Mouse (Mus musculus): ENCODE data around the gene Hook2. TPM values are rescaled to one million over a fixed set of nuclear protein-coding genes. Genes with fewer than 3 reads are reported as not detected.
A peak's percentile ranks its signal among the peaks of the same experiment; 100 is the strongest.

Gene Hook2
- polyA plus RNA-seq, 1 experiment from 2014 or later = 29.7 TPM

DNA sequence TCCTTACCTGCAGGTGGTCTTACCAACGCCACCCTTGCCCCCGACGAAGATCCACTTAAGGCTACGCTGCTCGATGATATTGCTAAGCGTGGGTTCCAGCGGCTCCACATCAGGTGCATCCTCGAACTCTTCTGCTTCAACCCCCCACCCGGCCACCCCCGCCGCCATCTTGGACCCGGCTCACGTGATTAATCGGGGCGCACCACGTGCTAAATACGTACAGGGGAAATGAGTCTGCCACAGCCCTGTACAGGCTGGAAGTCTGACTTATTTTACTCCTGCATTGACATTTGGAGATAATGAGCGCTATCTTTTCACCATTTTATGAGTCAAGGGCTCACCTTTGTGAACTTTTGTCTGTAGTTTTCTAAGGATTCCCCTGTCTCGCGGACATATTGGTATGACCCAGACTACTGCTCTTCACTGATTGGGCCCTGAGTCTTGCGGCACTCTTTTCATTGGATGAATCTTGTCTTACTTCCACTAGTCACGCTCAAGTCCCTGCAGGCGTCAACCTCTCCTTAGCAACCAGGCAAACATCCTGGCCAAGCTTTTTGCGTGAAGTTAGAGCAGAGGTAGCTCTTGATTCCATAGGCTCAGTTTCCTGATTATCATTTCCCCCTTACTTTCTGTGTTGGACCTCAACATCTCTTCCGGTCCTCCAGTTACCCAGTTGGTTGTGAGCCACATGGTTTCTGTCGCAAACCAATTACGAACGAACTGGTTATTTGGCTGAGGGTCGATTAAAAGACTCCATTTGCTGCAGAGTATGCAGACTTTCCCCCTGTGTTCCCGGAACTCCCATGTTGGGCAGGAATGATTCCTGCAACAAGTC is 34.9 kb downstream of the Hook2 start, which contains the start of gene Asna1:
Gene Asna1 (minus strand): TSS at position 184 of the 835 bp plus-strand sequence.
- WGBS = 7% methylated on average over 30 of the region's 30 CpGs
- H3K9ac ChIP-seq (replicated peaks) = peak within 1 kb of the TSS; percentile 63
- ATAC-seq (replicated peaks) = peak; percentile 91

DNA sequence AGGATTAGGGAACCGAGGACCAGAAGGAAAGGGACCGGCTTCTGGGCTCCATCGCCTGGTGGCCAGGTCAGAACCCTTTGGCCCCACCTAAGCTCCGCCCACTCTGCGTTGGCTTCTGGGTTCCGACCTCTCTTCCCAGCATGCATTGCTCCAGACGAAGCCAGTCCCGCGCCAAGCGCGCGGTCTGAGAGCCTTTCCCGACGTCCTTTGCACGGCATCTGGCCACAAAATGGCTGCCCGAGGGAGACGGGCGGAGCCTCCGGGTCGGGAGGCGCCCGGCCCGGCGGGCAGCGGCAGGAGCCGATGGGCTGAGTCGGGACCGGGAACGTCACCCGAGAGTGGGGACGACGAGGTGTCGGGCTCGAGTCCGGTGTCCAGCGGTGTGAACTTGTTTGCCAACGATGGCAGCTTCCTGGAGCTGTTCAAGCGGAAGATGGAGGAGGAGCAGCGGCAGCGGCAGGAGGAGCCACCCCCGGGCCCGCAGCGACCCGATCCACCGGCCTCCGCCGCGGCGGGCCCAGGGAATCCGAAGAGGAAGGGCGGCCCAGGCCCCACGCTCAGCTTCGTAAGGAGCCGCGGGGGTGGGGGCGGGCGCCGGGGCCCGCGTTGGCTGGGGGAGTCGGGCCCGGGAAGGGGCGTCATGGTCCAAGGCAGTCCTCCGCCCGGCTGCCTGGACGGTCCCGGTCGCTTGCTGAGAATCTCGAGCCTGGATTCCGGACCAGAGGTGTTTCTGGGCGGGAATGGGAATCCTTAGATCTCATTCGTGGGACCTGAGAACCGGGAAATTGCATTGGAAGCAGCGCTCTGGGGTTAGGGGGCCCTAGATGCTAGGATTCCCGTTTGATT is 36.5 kb downstream of the Hook2 start, which contains the start of gene Trir:
Gene Trir (plus strand): TSS at position 154 of the 846 bp plus-strand sequence.
- peaks cover 44% of the 10 kb centered on the region for H3K4me1 ChIP-seq
- WGBS = under 1% methylated on average over 75 of the region's 75 CpGs
- peak within 1 kb of the TSS; percentile 71 for H3K4me2 ChIP-seq (replicated peaks)
- no peaks in the 10 kb centered on the region for H3K9me3 ChIP-seq
- peak; percentile 76 for ATAC-seq (replicated peaks)
- peak within 1 kb of the TSS; percentile 92 for H3K4me3 ChIP-seq
- H3K36me3 ChIP-seq = peaks cover 40% of the 10 kb centered on the region
- H3K27ac ChIP-seq (replicated peaks) = peak within 1 kb of the TSS; percentile 84
- H3K27me3 ChIP-seq = no peaks in the 10 kb centered on the region
- peak within 1 kb of the TSS; percentile 99 for H3K9ac ChIP-seq (replicated peaks)

More for the DNA sequence above, 34.9 kb downstream of the Hook2 start, which contains the start of gene Asna1:
- H3K27ac ChIP-seq (replicated peaks) = peak within 1 kb of the TSS; percentile 84
- peaks cover 44% of the 10 kb centered on the region for H3K4me1 ChIP-seq
- H3K4me3 ChIP-seq = peak within 1 kb of the TSS; percentile 92
- no peaks in the 10 kb centered on the region for H3K27me3 ChIP-seq
- H3K36me3 ChIP-seq = peaks cover 33% of the 10 kb centered on the region
- peak within 1 kb of the TSS; percentile 71 for H3K4me2 ChIP-seq (replicated peaks)
- H3K9me3 ChIP-seq = no peaks in the 10 kb centered on the region

DNA sequence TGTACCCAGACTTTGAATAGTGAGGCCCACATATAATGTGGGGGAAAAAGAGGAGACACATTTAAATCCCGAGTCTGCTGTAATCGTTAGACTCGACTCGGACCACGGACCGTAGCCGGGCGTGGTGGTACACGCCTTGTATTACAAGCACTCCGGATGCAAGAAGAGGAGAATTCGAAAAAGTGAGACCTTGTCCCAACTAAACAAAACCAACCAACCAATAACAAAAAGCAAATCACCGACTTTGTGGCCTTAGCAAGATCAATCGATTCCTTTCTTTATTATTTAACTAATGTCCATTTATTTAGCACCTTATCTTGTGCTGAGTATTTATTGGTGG is 37.1 kb downstream of the Hook2 start:
- peak overlapping the region; percentile 84 for H3K27ac ChIP-seq (replicated peaks)
- no peaks in the 10 kb centered on the region for H3K27me3 ChIP-seq
- H3K9ac ChIP-seq (replicated peaks) = peak overlapping the region; percentile 99
- no peak for ATAC-seq (replicated peaks)
- H3K4me3 ChIP-seq = peak overlapping the region; percentile 92
- H3K4me1 ChIP-seq = peaks cover 44% of the 10 kb centered on the region
- peaks cover 40% of the 10 kb centered on the region for H3K36me3 ChIP-seq
- WGBS = 1% methylated on average over 13 of the region's 13 CpGs
- no peaks in the 10 kb centered on the region for H3K9me3 ChIP-seq
- peak overlapping the region; percentile 71 for H3K4me2 ChIP-seq (replicated peaks)

DNA sequence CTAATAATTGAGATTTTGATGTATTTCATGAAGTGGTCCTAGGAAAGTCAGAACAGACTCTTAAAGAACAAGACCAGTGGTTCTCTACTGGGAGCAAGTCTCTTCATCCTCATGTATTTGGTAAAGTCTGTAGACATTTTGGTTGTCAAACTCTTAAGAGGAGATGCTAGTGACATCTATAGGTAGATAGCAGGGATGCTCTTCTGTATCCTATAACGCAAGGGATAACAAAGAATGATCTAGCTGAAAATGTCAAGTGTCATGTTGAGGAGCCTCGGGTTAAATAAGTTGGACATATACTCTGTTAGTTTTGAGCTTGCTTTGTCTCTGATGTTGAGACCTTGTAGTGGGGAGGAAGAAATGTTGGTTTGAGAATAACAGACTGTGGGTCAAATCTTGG is 37.5 kb downstream of the Hook2 start:
- H3K4me3 ChIP-seq = peak overlapping the region; percentile 92
- WGBS = 24% methylated on average over 2 of the region's 2 CpGs
- no peak for ATAC-seq (replicated peaks)
- peak overlapping the region; percentile 71 for H3K4me2 ChIP-seq (replicated peaks)
- no peaks in the 10 kb centered on the region for H3K27me3 ChIP-seq
- H3K9me3 ChIP-seq = no peaks in the 10 kb centered on the region
- peaks cover 42% of the 10 kb centered on the region for H3K36me3 ChIP-seq
- H3K9ac ChIP-seq (replicated peaks) = peak overlapping the region; percentile 99
- peak overlapping the region; percentile 84; the same call in 1 of the 2 replicates for H3K27ac ChIP-seq (replicated peaks)
- peaks cover 44% of the 10 kb centered on the region for H3K4me1 ChIP-seq

DNA sequence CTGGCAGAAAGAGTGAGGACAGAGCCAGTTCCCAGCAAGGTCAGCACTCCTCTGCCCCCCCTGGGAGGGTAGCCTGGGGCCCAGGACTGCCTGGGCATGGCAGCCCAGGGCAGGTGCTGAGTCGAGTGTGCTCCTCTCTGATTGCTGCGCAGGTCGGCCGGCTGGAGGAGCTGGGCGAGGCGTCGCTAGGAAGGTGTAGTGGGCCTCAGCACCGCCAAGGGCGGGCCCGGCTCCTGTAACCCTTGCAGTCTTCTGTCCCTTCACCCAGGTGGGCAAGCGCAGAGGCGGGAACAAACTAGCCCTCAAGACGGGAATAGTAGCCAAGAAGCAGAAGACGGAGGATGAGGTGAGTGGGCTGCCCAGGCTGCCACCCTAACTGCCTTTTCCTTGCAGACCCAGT is 38.9 kb downstream of the Hook2 start:
- H3K36me3 ChIP-seq = peaks cover 39% of the 10 kb centered on the region
- no peak overlapping the region for H3K9ac ChIP-seq (replicated peaks)
- ATAC-seq (replicated peaks) = no peak
- H3K9me3 ChIP-seq = no peaks in the 10 kb centered on the region
- no peak overlapping the region for H3K4me2 ChIP-seq (replicated peaks)
- H3K27ac ChIP-seq (replicated peaks) = no peak overlapping the region
- no peaks in the 10 kb centered on the region for H3K27me3 ChIP-seq
- peaks cover 32% of the 10 kb centered on the region for H3K4me1 ChIP-seq
- no peak overlapping the region for H3K4me3 ChIP-seq
- WGBS = 90% methylated on average over 14 of the region's 14 CpGs

DNA sequence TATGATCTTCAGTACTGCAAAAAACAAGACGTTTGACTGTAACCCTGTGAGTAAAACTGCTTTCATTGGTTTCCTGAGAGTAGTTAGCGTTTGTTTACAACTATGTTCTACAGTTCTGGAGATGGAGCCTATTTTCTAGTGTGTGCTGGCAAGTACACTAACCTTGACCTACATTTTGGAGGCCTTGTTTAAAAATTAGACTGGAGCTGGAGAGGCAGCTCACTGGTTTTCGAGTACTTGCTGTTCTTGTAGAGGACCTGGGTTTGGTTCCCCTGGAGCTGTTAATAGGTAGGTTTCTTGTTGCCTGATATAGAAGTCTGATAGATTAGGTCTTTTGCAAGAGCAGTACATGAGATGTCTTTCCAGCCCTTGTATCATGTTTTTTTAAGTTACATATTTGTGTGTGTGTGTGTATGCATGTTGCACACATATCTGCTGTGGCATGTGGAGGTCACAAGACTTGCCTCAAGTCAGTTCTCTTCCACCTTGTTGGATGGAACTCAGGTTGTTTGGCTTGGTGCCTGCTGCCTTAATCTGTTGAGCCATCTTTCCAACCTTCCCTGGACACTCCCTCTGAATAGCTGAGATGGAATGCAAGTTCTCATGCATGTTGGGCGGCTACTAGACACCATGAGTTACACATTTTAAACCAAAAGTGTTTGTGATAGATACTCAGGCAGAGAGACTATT is 42.4 kb downstream of the Hook2 start:
- no peak overlapping the region for H3K9ac ChIP-seq (replicated peaks)
- H3K36me3 ChIP-seq = peaks cover 39% of the 10 kb centered on the region
- no peaks in the 10 kb centered on the region for H3K9me3 ChIP-seq
- no peak for ATAC-seq (replicated peaks)
- H3K27ac ChIP-seq (replicated peaks) = no peak overlapping the region
- no peaks in the 10 kb centered on the region for H3K27me3 ChIP-seq
- peaks cover 32% of the 10 kb centered on the region for H3K4me1 ChIP-seq
- no peak overlapping the region for H3K4me2 ChIP-seq (replicated peaks)
- 91% methylated on average over 4 of the region's 4 CpGs for WGBS
- no peak overlapping the region for H3K4me3 ChIP-seq

- no peaks in the 10 kb centered on the region for H3K27me3 ChIP-seq
- H3K4me2 ChIP-seq (replicated peaks) = no peak overlapping the region
- no peak overlapping the region for H3K9ac ChIP-seq (replicated peaks)
- peaks cover 39% of the 10 kb centered on the region for H3K36me3 ChIP-seq
- H3K4me3 ChIP-seq = no peak overlapping the region
- 74% methylated on average over 1 of the region's 1 CpGs for WGBS
- H3K4me1 ChIP-seq = peaks cover 30% of the 10 kb centered on the region
- no peak overlapping the region for H3K27ac ChIP-seq (replicated peaks)
- no peak for ATAC-seq (replicated peaks)
- H3K9me3 ChIP-seq = no peaks in the 10 kb centered on the region
Observed at GRCm38 (mm10) chr8:85033867-85034266, 43.5 kb downstream of the Hook2 start.

DNA sequence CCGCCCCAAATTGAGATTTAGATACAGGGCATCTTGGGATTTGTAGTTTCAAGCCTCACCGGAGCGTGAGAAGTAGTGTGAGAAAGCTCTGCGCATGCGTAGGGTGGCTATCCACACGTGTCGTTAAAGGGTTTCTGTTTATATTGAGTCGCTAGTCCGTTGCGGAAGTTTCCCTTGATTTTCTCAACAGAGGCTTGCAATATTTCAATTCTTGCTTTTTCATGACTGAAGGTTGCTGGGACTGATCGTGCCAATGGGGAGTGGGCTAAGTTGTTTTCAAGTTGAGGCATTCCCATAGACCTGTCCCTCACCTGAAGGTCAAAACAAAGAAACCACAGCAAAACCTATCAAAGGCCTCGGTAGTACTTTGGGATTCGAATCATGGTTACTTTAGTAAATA is 44.4 kb downstream of the Hook2 start:
- Histone ChIP-seq H3K4me3 (peak overlapping the region; percentile 88), H3K9me3 (no peaks in the 10 kb centered on the region), H3K4me1 (peaks cover 30% of the 10 kb centered on the region), H3K9ac (replicated peaks) (no peak overlapping the region), H3K36me3 (peaks cover 37% of the 10 kb centered on the region), H3K4me2 (replicated peaks) (peak overlapping the region; percentile 93), H3K27me3 (no peaks in the 10 kb centered on the region), H3K27ac (replicated peaks) (no peak overlapping the region)
- ATAC-seq (replicated peaks) = no peak
- WGBS = 4% methylated on average over 13 of the region's 13 CpGs

DNA sequence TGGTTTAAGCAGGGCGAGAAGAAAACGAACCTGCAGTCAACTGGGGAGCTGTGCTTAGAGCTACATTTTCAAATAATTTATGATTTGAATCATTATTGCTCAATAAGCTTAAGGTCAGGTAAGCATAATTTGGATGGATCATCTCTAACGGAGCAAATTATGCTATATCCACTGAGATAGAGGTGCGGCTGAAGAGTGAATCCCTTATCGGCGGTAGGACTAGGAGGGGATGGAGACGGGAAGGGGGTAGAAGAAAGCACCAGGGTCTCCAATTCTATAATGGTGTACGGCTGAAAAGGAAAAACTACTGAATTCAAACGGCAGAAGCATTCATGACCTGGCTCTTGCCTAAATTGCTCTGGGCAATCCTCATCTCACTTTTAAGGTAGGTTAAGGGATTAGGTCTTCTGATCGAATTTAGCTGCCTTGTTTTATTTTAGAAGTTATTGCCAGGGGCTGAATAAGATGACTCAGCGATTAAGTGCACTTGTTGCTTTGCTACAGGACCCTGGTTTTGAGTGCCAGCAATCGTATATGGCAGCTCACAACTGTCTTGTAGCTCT is 44.8 kb downstream of the Hook2 start:
- peaks cover 30% of the 10 kb centered on the region for H3K4me1 ChIP-seq
- no peaks in the 10 kb centered on the region for H3K27me3 ChIP-seq
- peak overlapping the region; percentile 99; the same call in 1 of the 2 replicates for H3K27ac ChIP-seq (replicated peaks)
- peak overlapping the region; percentile 93 for H3K4me2 ChIP-seq (replicated peaks)
- H3K9ac ChIP-seq (replicated peaks) = peak overlapping the region; percentile 69
- no peaks in the 10 kb centered on the region for H3K9me3 ChIP-seq
- H3K4me3 ChIP-seq = peak overlapping the region; percentile 88
- H3K36me3 ChIP-seq = peaks cover 32% of the 10 kb centered on the region
- 6% methylated on average over 12 of the region's 12 CpGs for WGBS
- ATAC-seq (replicated peaks) = no peak

GRCm38 (mm10) chr8:85035728-85036310 is 45.4 kb downstream of the Hook2 start:
- ATAC-seq (replicated peaks) = no peak; the same call in 1 of the 2 replicates
- Histone ChIP-seq H3K27me3 (no peaks in the 10 kb centered on the region), H3K9ac (replicated peaks) (peak overlapping the region; percentile 69), H3K27ac (replicated peaks) (peak overlapping the region; percentile 99), H3K4me3 (peak overlapping the region; percentile 88), H3K36me3 (peaks cover 32% of the 10 kb centered on the region), H3K4me2 (replicated peaks) (peak overlapping the region; percentile 93), H3K4me1 (peaks cover 30% of the 10 kb centered on the region), H3K9me3 (no peaks in the 10 kb centered on the region)
- WGBS = under 1% methylated on average over 15 of the region's 15 CpGs

GRCm38 (mm10) chr8:85036381-85036717 is 45.9 kb downstream of the Hook2 start:
- Histone ChIP-seq H3K9me3 (no peaks in the 10 kb centered on the region), H3K4me2 (replicated peaks) (peak overlapping the region; percentile 93), H3K9ac (replicated peaks) (peak overlapping the region; percentile 69), H3K27ac (replicated peaks) (peak overlapping the region; percentile 99), H3K4me3 (peak overlapping the region; percentile 88), H3K27me3 (no peaks in the 10 kb centered on the region), H3K36me3 (peaks cover 33% of the 10 kb centered on the region), H3K4me1 (peaks cover 30% of the 10 kb centered on the region)
- WGBS = 1% methylated on average over 9 of the region's 9 CpGs
- ATAC-seq (replicated peaks) = peak; percentile 47
